Mouse (Mus musculus): ENCODE data around the gene Zfyve9. TPM values are rescaled to one million over a fixed set of nuclear protein-coding genes. Genes with fewer than 3 reads are reported as not detected.
A peak's percentile ranks its signal among the peaks of the same experiment; 100 is the strongest.

The Zfyve9 gene
- total and polyA plus RNA-seq, 3 experiments, result 5.1 to 29.9 (median 25.2) TPM

GRCm38 (mm10) chr4:108631616-108632015, 149.0 kb downstream of the Zfyve9 start:
- Histone ChIP-seq H3K79me2 (replicated peaks; ENCODE audit: control insufficient read depth, insufficient read depth, low read length) (no peaks in the 10 kb centered on the region), H3K27ac (no peak overlapping the region), H3K36me3 (ENCODE audit: control insufficient read depth, insufficient read depth, low read length) (no peaks in the 10 kb centered on the region), H3K4me3 (no peak overlapping the region), H3K27me3 (ENCODE audit: control insufficient read depth, insufficient read depth, low read length) (no peaks in the 10 kb centered on the region), H3K4me1 (ENCODE audit: control insufficient read depth, insufficient read depth, low read length) (no peaks in the 10 kb centered on the region), H3K9ac (ENCODE audit: low read depth, low read length) (no peak overlapping the region)
- WGBS, result 94% methylated on average over 4 of the region's 4 CpGs
- TF ChIP-seq POLR2A (IDR thresholded peaks at IDR 0.05; ENCODE audit: insufficient read depth, low read depth, low read length), result no peak
- no peak for TF ChIP-seq CTCF (IDR thresholded peaks at IDR 0.05)
- TF ChIP-seq EP300 (IDR thresholded peaks at IDR 0.05; ENCODE audit: insufficient read depth, low read depth, low read length), result no peak
- intact Hi-C loops (cut with DNase I), result no loop called here
- DNase-seq, result no peak

- WGBS, result 85% methylated on average over 9 of the region's 9 CpGs
- H3K27ac ChIP-seq, result no peak overlapping the region
- H3K36me3 ChIP-seq (ENCODE audit: control insufficient read depth, insufficient read depth, low read length), result no peaks in the 10 kb centered on the region
- intact Hi-C loops (cut with DNase I), result no loop called here
- H3K9ac ChIP-seq (ENCODE audit: low read depth, low read length), result no peak overlapping the region
- H3K4me3 ChIP-seq, result no peak overlapping the region
- no peaks in the 10 kb centered on the region for H3K4me1 ChIP-seq (ENCODE audit: control insufficient read depth, insufficient read depth, low read length)
- H3K27me3 ChIP-seq (ENCODE audit: control insufficient read depth, insufficient read depth, low read length), result no peaks in the 10 kb centered on the region
- TF ChIP-seq CTCF (IDR thresholded peaks at IDR 0.05) (no peak), POLR2A (IDR thresholded peaks at IDR 0.05; ENCODE audit: insufficient read depth, low read depth, low read length) (no peak), EP300 (IDR thresholded peaks at IDR 0.05; ENCODE audit: insufficient read depth, low read depth, low read length) (no peak)
- H3K79me2 ChIP-seq (replicated peaks; ENCODE audit: control insufficient read depth, insufficient read depth, low read length), result no peaks in the 10 kb centered on the region
- no peak for DNase-seq
These were observed 150.5 kb downstream of the Zfyve9 start for GRCm38 (mm10) chr4:108630096-108630495.

GRCm38 (mm10) chr4:108629363-108629880, 151.2 kb downstream of the Zfyve9 start:
- no peak for DNase-seq
- H3K36me3 ChIP-seq (ENCODE audit: control insufficient read depth, insufficient read depth, low read length), result no peaks in the 10 kb centered on the region
- no peak overlapping the region for H3K27ac ChIP-seq
- no peaks in the 10 kb centered on the region for H3K79me2 ChIP-seq (replicated peaks; ENCODE audit: control insufficient read depth, insufficient read depth, low read length)
- no peaks in the 10 kb centered on the region for H3K4me1 ChIP-seq (ENCODE audit: control insufficient read depth, insufficient read depth, low read length)
- no peak for TF ChIP-seq EP300 (IDR thresholded peaks at IDR 0.05; ENCODE audit: insufficient read depth, low read depth, low read length)
- no peak for TF ChIP-seq POLR2A (IDR thresholded peaks at IDR 0.05; ENCODE audit: insufficient read depth, low read depth, low read length)
- H3K4me3 ChIP-seq, result no peak overlapping the region
- 85% methylated on average over 7 of the region's 7 CpGs for WGBS
- intact Hi-C loops (cut with DNase I), result no loop called here
- no peaks in the 10 kb centered on the region for H3K27me3 ChIP-seq (ENCODE audit: control insufficient read depth, insufficient read depth, low read length)
- H3K9ac ChIP-seq (ENCODE audit: low read depth, low read length), result no peak overlapping the region

GRCm38 (mm10) chr4:108627066-108627465, 153.5 kb downstream of the Zfyve9 start:
- intact Hi-C loops (cut with DNase I), result no loop called here
- Histone ChIP-seq H3K79me2 (replicated peaks; ENCODE audit: control insufficient read depth, insufficient read depth, low read length) (no peaks in the 10 kb centered on the region), H3K36me3 (ENCODE audit: control insufficient read depth, insufficient read depth, low read length) (no peaks in the 10 kb centered on the region), H3K4me3 (no peak overlapping the region), H3K27me3 (ENCODE audit: control insufficient read depth, insufficient read depth, low read length) (no peaks in the 10 kb centered on the region), H3K27ac (no peak overlapping the region), H3K4me1 (ENCODE audit: control insufficient read depth, insufficient read depth, low read length) (no peaks in the 10 kb centered on the region), H3K9ac (ENCODE audit: low read depth, low read length) (no peak overlapping the region)
- DNase-seq, result no peak
- TF ChIP-seq POLR2A (IDR thresholded peaks at IDR 0.05; ENCODE audit: insufficient read depth, low read depth, low read length) (no peak), CTCF (IDR thresholded peaks at IDR 0.05) (no peak), EP300 (IDR thresholded peaks at IDR 0.05; ENCODE audit: insufficient read depth, low read depth, low read length) (no peak)
- WGBS, result 62% methylated on average over 5 of the region's 5 CpGs

GRCm38 (mm10) chr4:108621504-108621903, 159.1 kb downstream of the Zfyve9 start:
- intact Hi-C loops (cut with DNase I), result loop anchor here (5.0 kb wide), 1 partner anchor 284 kb away; no protein-coding TSS in a partner anchor
- WGBS, result 97% methylated on average over 6 of the region's 6 CpGs
- H3K27me3 ChIP-seq (ENCODE audit: control insufficient read depth, insufficient read depth, low read length), result no peaks in the 10 kb centered on the region
- TF ChIP-seq POLR2A (IDR thresholded peaks at IDR 0.05; ENCODE audit: insufficient read depth, low read depth, low read length) (no peak), CTCF (IDR thresholded peaks at IDR 0.05) (peak; percentile 15)
- no peak overlapping the region for H3K27ac ChIP-seq
- H3K9ac ChIP-seq (ENCODE audit: low read depth, low read length), result no peak overlapping the region
- H3K36me3 ChIP-seq (ENCODE audit: control insufficient read depth, insufficient read depth, low read length), result no peaks in the 10 kb centered on the region
- DNase-seq, result no peak
- no peak overlapping the region for H3K4me3 ChIP-seq
- H3K4me1 ChIP-seq (ENCODE audit: control insufficient read depth, insufficient read depth, low read length), result peaks cover 8% of the 10 kb centered on the region; the same call in 1 of the 2 replicates
- H3K79me2 ChIP-seq (replicated peaks; ENCODE audit: control insufficient read depth, insufficient read depth, low read length), result no peaks in the 10 kb centered on the region

- 11% methylated on average over 8 of the region's 8 CpGs for WGBS
- Histone ChIP-seq H3K4me3 (peak overlapping the region; percentile 76), H3K9ac (ENCODE audit: low read depth, low read length) (peak overlapping the region; percentile 90), H3K4me1 (ENCODE audit: control insufficient read depth, insufficient read depth, low read length) (peaks cover 8% of the 10 kb centered on the region; the same call in 1 of the 2 replicates), H3K36me3 (ENCODE audit: control insufficient read depth, insufficient read depth, low read length) (no peaks in the 10 kb centered on the region), H3K27ac (peak overlapping the region; percentile 86), H3K27me3 (ENCODE audit: control insufficient read depth, insufficient read depth, low read length) (no peaks in the 10 kb centered on the region), H3K79me2 (replicated peaks; ENCODE audit: control insufficient read depth, insufficient read depth, low read length) (no peaks in the 10 kb centered on the region)
- DNase-seq, result no peak
- TF ChIP-seq CTCF (IDR thresholded peaks at IDR 0.05) (no peak), POLR2A (IDR thresholded peaks at IDR 0.05; ENCODE audit: insufficient read depth, low read depth, low read length) (no peak), EP300 (IDR thresholded peaks at IDR 0.05; ENCODE audit: insufficient read depth, low read depth, low read length) (no peak)
- intact Hi-C loops (cut with DNase I), result loop anchor here (5.0 kb wide), 1 partner anchor 283 kb away; no protein-coding TSS in a partner anchor
These were observed 160.1 kb downstream of the Zfyve9 start for GRCm38 (mm10) chr4:108620536-108620935.
